Mouse (Mus musculus) heart, adult 2 months (tissue): ENCODE measurements around the gene Fam193b.

Source experiments
- CTCF ChIP-seq: fragments of 200-600 bp; IDR thresholded peaks from 2 replicates; pipeline ENCODE4 v1.8.1; 2022; ENCODE audit warnings: antibody characterized with exemption, mild to moderate bottlenecking, moderate library complexity
- POLR2A ChIP-seq: fragments of 200-500 bp; IDR thresholded peaks from 2 replicates; pipeline ENCODE4 v1.6.1; 2011; ENCODE audit warnings: mild to moderate bottlenecking, low read depth, low read length, control low read depth; ENCODE audit not compliant: insufficient read depth

GRCm38 (mm10) chr13:55619328-55619727 lies 48.4 kb upstream of the Fam193b start:
- no peak for TF ChIP-seq POLR2A
- no peak for TF ChIP-seq CTCF
